Mouse (Mus musculus) G1E (cell line): ENCODE data around the gene Vac14.

Experiments used
- CTCF ChIP-seq: IDR thresholded peaks from 2 replicates; pipeline ENCODE4 v1.5.1; 2012; ENCODE audit warnings: low read depth, low read length, inconsistent platforms, mixed read lengths
- GATA1 ChIP-seq: IDR thresholded peaks from 2 replicates; pipeline ENCODE4 v1.6.1; 2012; ENCODE audit warnings: borderline replicate concordance, low read length, inconsistent platforms, mixed read lengths
- GATA2 ChIP-seq: IDR thresholded peaks from 2 replicates; pipeline ENCODE4 v1.6.1; 2012; ENCODE audit warnings: low read depth, low read length, inconsistent platforms, borderline replicate concordance
- POLR2AphosphoS5 ChIP-seq: IDR thresholded peaks from 2 replicates; pipeline ENCODE4 v1.6.1; 2012; ENCODE audit warnings: low read depth, low read length, inconsistent platforms; ENCODE audit not compliant: insufficient replicate concordance
- TAL1 ChIP-seq: conservative IDR thresholded peaks from 2 replicates; pipeline ENCODE4 v1.6.1; 2012; ENCODE audit warnings: low read depth, low read length, inconsistent platforms, mixed read lengths

DNA sequence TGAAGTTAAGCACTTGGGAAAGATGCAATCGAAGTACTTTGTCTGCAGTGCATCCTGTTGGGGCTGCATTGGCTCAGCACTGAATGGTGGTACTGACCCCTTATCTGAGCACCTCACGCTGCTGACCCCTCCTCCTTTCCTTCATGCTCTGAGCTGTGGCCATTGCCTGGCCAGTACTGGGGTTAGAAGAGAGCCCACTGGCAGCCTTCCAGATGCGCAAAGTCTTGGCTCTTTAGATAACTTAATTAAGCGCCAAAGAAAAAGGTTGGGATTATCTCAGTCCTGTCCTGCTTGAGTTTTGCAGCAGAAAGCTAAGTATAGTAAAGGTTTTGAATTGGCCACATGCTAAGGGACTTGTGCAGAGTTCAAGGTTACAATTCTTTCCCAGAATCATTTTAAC is 26.0 kb downstream of the Vac14 start:
- no peak for TF ChIP-seq TAL1
- TF ChIP-seq GATA1 = no peak
- TF ChIP-seq CTCF = no peak
- TF ChIP-seq GATA2 = no peak
- no peak for TF ChIP-seq POLR2AphosphoS5
